In genomic region chr13:6471643-6472042, GRCm38 (mm10) we compare ENCODE assay signal across 8 mouse cellular contexts.
DNase-seq lines count a peak whose midpoint lies in the region; ATAC-seq and TF ChIP-seq lines count a peak whose summit lies in the region.

No protein-coding gene starts in this region.

- no peak overlapping the region for H3K4me3 ChIP-seq in ES-Bruce4 (ENCODE audit: low read depth, low read length)
- H3K4me3 ChIP-seq in heart, postnatal 0 days (ENCODE audit: low read depth, low read length), result no peak overlapping the region
- H3K4me3 ChIP-seq in kidney, postnatal 0 days (replicated peaks; ENCODE audit: low read depth, low read length), result no peak overlapping the region
- no peak overlapping the region for H3K4me3 ChIP-seq in liver, embryonic 11.5 days (ENCODE audit: low read depth, low read length)
- no peak overlapping the region for H3K4me3 ChIP-seq in neural tube, embryonic 11.5 days (ENCODE audit: low read depth, low read length)

- no peak for TF ChIP-seq EP300 in ES-Bruce4 (IDR thresholded peaks at IDR 0.05; ENCODE audit: insufficient read depth, low read depth, low read length)
- no peak for TF ChIP-seq EP300 in heart, postnatal 0 days (IDR thresholded peaks at IDR 0.05; ENCODE audit: low read depth)

- WGBS in heart, postnatal 0 days, result 6% methylated on average over 7 of the region's 7 CpGs
- 12% methylated on average over 7 of the region's 7 CpGs for WGBS in kidney, postnatal 0 days
- 11% methylated on average over 7 of the region's 7 CpGs for WGBS in liver, embryonic 11.5 days
- WGBS in neural tube, embryonic 11.5 days, result 15% methylated on average over 7 of the region's 7 CpGs

- H3K27ac ChIP-seq in ES-Bruce4 (ENCODE audit: insufficient read depth, low read length), result no peak overlapping the region
- no peak overlapping the region for H3K27ac ChIP-seq in heart, postnatal 0 days (ENCODE audit: low read depth)
- no peak overlapping the region for H3K27ac ChIP-seq in kidney, postnatal 0 days
- H3K27ac ChIP-seq in liver, embryonic 11.5 days (ENCODE audit: low read depth, low read length), result no peak overlapping the region
- H3K27ac ChIP-seq in neural tube, embryonic 11.5 days (ENCODE audit: low read depth, low read length), result no peak overlapping the region

- no peaks in the 10 kb centered on the region for H3K4me1 ChIP-seq in ES-Bruce4 (ENCODE audit: control insufficient read depth, insufficient read depth, low read length)
- peaks cover 12% of the 10 kb centered on the region for H3K4me1 ChIP-seq in heart, postnatal 0 days (ENCODE audit: control insufficient read depth, insufficient read depth)
- H3K4me1 ChIP-seq in kidney, postnatal 0 days (replicated peaks; ENCODE audit: insufficient read depth, low read length), result no peaks in the 10 kb centered on the region
- H3K4me1 ChIP-seq in liver, embryonic 11.5 days (replicated peaks; ENCODE audit: control insufficient read depth, insufficient read depth, low read length), result no peaks in the 10 kb centered on the region
- H3K4me1 ChIP-seq in neural tube, embryonic 11.5 days (ENCODE audit: control insufficient read depth, insufficient read depth, low read length), result no peaks in the 10 kb centered on the region

- ATAC-seq in heart, postnatal 0 days (ENCODE audit: insufficient read depth, low read depth), result peak; percentile 44; the same call in 1 of the 2 replicates
- ATAC-seq in kidney, postnatal 0 days (replicated peaks; ENCODE audit: low FRiP score, low read depth), result no peak
- ATAC-seq in liver, embryonic 11.5 days (replicated peaks; ENCODE audit: low FRiP score), result peak; percentile 62
- peak; percentile 42; the same call in 1 of the 2 replicates for ATAC-seq in neural tube, embryonic 11.5 days (ENCODE audit: insufficient read depth, low FRiP score, low TSS enrichment)

- H3K9ac ChIP-seq in ES-Bruce4 (ENCODE audit: low read depth, poor library complexity, severe bottlenecking), result no peak overlapping the region
- no peak overlapping the region for H3K9ac ChIP-seq in heart, postnatal 0 days (replicated peaks; ENCODE audit: low read depth, low read length)
- H3K9ac ChIP-seq in kidney, postnatal 0 days (ENCODE audit: low read depth, low read length), result no peak overlapping the region
- no peak overlapping the region for H3K9ac ChIP-seq in liver, embryonic 11.5 days (ENCODE audit: low read depth, low read length)
- H3K9ac ChIP-seq in neural tube, embryonic 11.5 days (ENCODE audit: low read length), result no peak overlapping the region

- no peak for TF ChIP-seq POLR2A in ES-Bruce4 (IDR thresholded peaks at IDR 0.05; ENCODE audit: insufficient read depth, low read length)

- DNase-seq in adrenal gland, postnatal 25 days, result peak; percentile 51
- peak; percentile 58 for DNase-seq in embryo, embryonic 9.5 days (ENCODE audit: extremely low spot score)
- DNase-seq in heart, postnatal 0 days (ENCODE audit: low spot score), result peak; percentile 90
- DNase-seq in kidney, postnatal 0 days (ENCODE audit: low spot score), result peak; percentile 91
- no peak for DNase-seq in liver, embryonic 11.5 days (ENCODE audit: low spot score)
- peak; percentile 70 for DNase-seq in neural tube, embryonic 11.5 days (ENCODE audit: low spot score)
- peak; percentile 53 for DNase-seq in thymus, postnatal 14 days

- H3K9me3 ChIP-seq in ES-Bruce4 (replicated peaks; ENCODE audit: control insufficient read depth, insufficient read depth, low read length, poor library complexity, severe bottlenecking), result no peaks in the 10 kb centered on the region; the same call in 1 of the 2 replicates
- no peaks in the 10 kb centered on the region for H3K9me3 ChIP-seq in heart, postnatal 0 days (replicated peaks; ENCODE audit: control insufficient read depth, low read length)
- no peaks in the 10 kb centered on the region for H3K9me3 ChIP-seq in kidney, postnatal 0 days (replicated peaks; ENCODE audit: low read length)
- H3K9me3 ChIP-seq in liver, embryonic 11.5 days (ENCODE audit: control insufficient read depth, low read length), result no peaks in the 10 kb centered on the region
- no peaks in the 10 kb centered on the region for H3K9me3 ChIP-seq in neural tube, embryonic 11.5 days (ENCODE audit: control insufficient read depth, low read length)

- peak; percentile 73 for TF ChIP-seq CTCF in ES-Bruce4 (IDR thresholded peaks at IDR 0.05; ENCODE audit: low read depth, low read length)
- TF ChIP-seq CTCF in heart, postnatal 0 days (IDR thresholded peaks at IDR 0.05; ENCODE audit: low read depth), result peak; percentile 89
- TF ChIP-seq CTCF in kidney, postnatal 0 days (IDR thresholded peaks at IDR 0.05; ENCODE audit: low read depth), result peak; percentile 94

- H3K36me3 ChIP-seq in ES-Bruce4 (ENCODE audit: control insufficient read depth, insufficient read depth, low read length, poor library complexity, severe bottlenecking), result no peaks in the 10 kb centered on the region
- H3K36me3 ChIP-seq in heart, postnatal 0 days (replicated peaks; ENCODE audit: control insufficient read depth, insufficient read depth, low read length), result no peaks in the 10 kb centered on the region
- H3K36me3 ChIP-seq in kidney, postnatal 0 days (ENCODE audit: insufficient read depth, low read length), result no peaks in the 10 kb centered on the region
- no peaks in the 10 kb centered on the region for H3K36me3 ChIP-seq in liver, embryonic 11.5 days (ENCODE audit: control insufficient read depth, insufficient read depth, low read length)
- H3K36me3 ChIP-seq in neural tube, embryonic 11.5 days (ENCODE audit: control insufficient read depth, insufficient read depth, low read length), result no peaks in the 10 kb centered on the region

- H3K27me3 ChIP-seq in ES-Bruce4 (ENCODE audit: control insufficient read depth, insufficient read depth, low read length, poor library complexity, severe bottlenecking), result no peaks in the 10 kb centered on the region
- H3K27me3 ChIP-seq in heart, postnatal 0 days (ENCODE audit: control insufficient read depth, insufficient read depth, low read length), result no peaks in the 10 kb centered on the region
- H3K27me3 ChIP-seq in kidney, postnatal 0 days (ENCODE audit: insufficient read depth, low read length), result no peaks in the 10 kb centered on the region
- no peaks in the 10 kb centered on the region for H3K27me3 ChIP-seq in liver, embryonic 11.5 days (replicated peaks; ENCODE audit: control insufficient read depth, insufficient read depth, low read length)
- no peaks in the 10 kb centered on the region for H3K27me3 ChIP-seq in neural tube, embryonic 11.5 days (ENCODE audit: control insufficient read depth, insufficient read depth, low read length)

- no peak overlapping the region for H3K4me2 ChIP-seq in heart, postnatal 0 days (ENCODE audit: low read depth, low read length)
- H3K4me2 ChIP-seq in kidney, postnatal 0 days (ENCODE audit: low read length), result no peak overlapping the region
- no peak overlapping the region for H3K4me2 ChIP-seq in liver, embryonic 11.5 days
- no peak overlapping the region for H3K4me2 ChIP-seq in neural tube, embryonic 11.5 days (ENCODE audit: low read depth)
